Mouse (Mus musculus) olfactory bulb, adult 2 months (tissue): ENCODE results near the gene Edar.
"Not testable (repeated sequence)": the region's sequence is repeated elsewhere in the genome, so short reads cannot be mapped to it uniquely, and the experiment has no call there.

Experiments used
- CTCF ChIP-seq: fragments of 200-500 bp; IDR thresholded peaks from 2 replicates; pipeline ENCODE4 v1.5.1; 2012; ENCODE audit warnings: low read depth, mild to moderate bottlenecking, low read length, moderate library complexity; ENCODE audit not compliant: insufficient read depth
- POLR2A ChIP-seq: fragments of 200-500 bp; IDR thresholded peaks from 2 replicates; pipeline ENCODE4 v1.6.1; 2012; ENCODE audit warnings: mild to moderate bottlenecking, low read depth, low read length, moderate library complexity; ENCODE audit not compliant: insufficient read depth

- not testable (repeated sequence) for TF ChIP-seq CTCF, POLR2A
These were observed 42.7 kb upstream of the Edar start, which contains the start of gene Gm17542 for GRCm38 (mm10) chr10:58718110-58718509.
